In genomic region chr1:72871697-72872411, GRCm38 (mm10) we compare ENCODE assay signal across 8 mouse cellular contexts. TPM values are rescaled to one million over a fixed set of nuclear protein-coding genes. Genes with fewer than 3 reads are reported as not detected.
DNase-seq lines count a peak whose midpoint lies in the region; ATAC-seq and TF ChIP-seq lines count a peak whose summit lies in the region.

No protein-coding gene starts in this region.

- H3K27ac ChIP-seq in liver, adult 2 months (replicated peaks; ENCODE audit: insufficient read depth, low read depth, low read length): peak overlapping the region; percentile 30
- H3K27ac ChIP-seq in cerebellum, adult 2 months (ENCODE audit: insufficient read depth, low read length): peak overlapping the region; percentile 90
- peak overlapping the region; percentile 98 for H3K27ac ChIP-seq in layer of hippocampus, adult 2 months
- peak overlapping the region; percentile 86 for H3K27ac ChIP-seq in midbrain, embryonic 10.5 days (replicated peaks)
- H3K27ac ChIP-seq in stomach, embryonic 16.5 days (ENCODE audit: low read length): peak overlapping the region; percentile 84

- H3K4me3 ChIP-seq in liver, adult 2 months (ENCODE audit: insufficient read depth, low read depth, low read length): peak overlapping the region; percentile 4; the same call in 1 of the 2 replicates
- H3K4me3 ChIP-seq in cerebellum, adult 2 months (replicated peaks; ENCODE audit: insufficient read depth, low read depth, low read length): peak overlapping the region; percentile 94
- peak overlapping the region; percentile 66 for H3K4me3 ChIP-seq in layer of hippocampus, adult 2 months
- peak overlapping the region; percentile 77 for H3K4me3 ChIP-seq in midbrain, embryonic 10.5 days
- H3K4me3 ChIP-seq in stomach, embryonic 16.5 days (replicated peaks; ENCODE audit: low read length): peak overlapping the region; percentile 82

- 1% methylated on average over 34 of the region's 34 CpGs for WGBS in liver, adult 2 months
- WGBS in cerebellum, adult 2 months: under 1% methylated on average over 34 of the region's 34 CpGs
- WGBS in midbrain, embryonic 10.5 days: under 1% methylated on average over 34 of the region's 34 CpGs
- WGBS in stomach, embryonic 16.5 days: under 1% methylated on average over 34 of the region's 34 CpGs

- TF ChIP-seq POLR2A in liver, adult 2 months (IDR thresholded peaks at IDR 0.05; ENCODE audit: extremely low read depth, insufficient read depth, low read length): no peak
- peak; percentile 75 for TF ChIP-seq POLR2A in cerebellum, adult 2 months (IDR thresholded peaks at IDR 0.05; ENCODE audit: borderline replicate concordance, insufficient read depth, low read length)

- H3K79me2 ChIP-seq in liver, adult 2 months (ENCODE audit: control insufficient read depth, insufficient read depth, low read length): no peaks in the 10 kb centered on the region

- peaks cover 13% of the 10 kb centered on the region for H3K4me1 ChIP-seq in liver, adult 2 months (ENCODE audit: control insufficient read depth, insufficient read depth, low read length)
- peaks cover 11% of the 10 kb centered on the region for H3K4me1 ChIP-seq in cerebellum, adult 2 months (ENCODE audit: control insufficient read depth, insufficient read depth, low read length)
- H3K4me1 ChIP-seq in midbrain, embryonic 10.5 days: peaks cover 95% of the 10 kb centered on the region
- H3K4me1 ChIP-seq in stomach, embryonic 16.5 days (ENCODE audit: control insufficient read depth, insufficient read depth, low read length): peaks cover 23% of the 10 kb centered on the region

- peak; percentile 86 for DNase-seq in liver, adult 2 months (ENCODE audit: extremely low read depth, low read depth, low spot score)
- DNase-seq in liver: no peak
- DNase-seq in cerebellum, adult 2 months: peak; percentile 76 to 77
- DNase-seq in frontal cortex, postnatal 25 days (ENCODE audit: low spot score in 2 of 2): peak; percentile 39 to 40
- DNase-seq in layer of hippocampus, adult 2 months (ENCODE audit: low spot score in 2 of 2): peak in 1 of 2 experiments; percentile 61
- peak; percentile 55 for DNase-seq in midbrain, embryonic 10.5 days (ENCODE audit: low spot score)
- no peak for DNase-seq in spleen, adult 18-20 months

- no peak for TF ChIP-seq CTCF in liver, adult 2 months (IDR thresholded peaks at IDR 0.05; ENCODE audit: low read depth, low read length)
- TF ChIP-seq CTCF in cerebellum, adult 2 months (IDR thresholded peaks at IDR 0.05; ENCODE audit: borderline replicate concordance, insufficient read depth, low read depth, low read length): no peak
- TF ChIP-seq CTCF in layer of hippocampus, adult 2 months (conservative IDR thresholded peaks at IDR 0.05): no peak

- H3K36me3 ChIP-seq in liver, adult 2 months (ENCODE audit: control insufficient read depth, insufficient read depth, low read length): no peaks in the 10 kb centered on the region
- H3K36me3 ChIP-seq in midbrain, embryonic 10.5 days: 0 out of 2 replicates have a peak, but pooled peaks cover 2% of the 10 kb centered on the region
- H3K36me3 ChIP-seq in stomach, embryonic 16.5 days (ENCODE audit: control insufficient read depth, insufficient read depth, low read length): no peaks in the 10 kb centered on the region

- H3K9me3 ChIP-seq in midbrain, embryonic 10.5 days (replicated peaks): no peaks in the 10 kb centered on the region
- H3K9me3 ChIP-seq in stomach, embryonic 16.5 days (replicated peaks; ENCODE audit: control insufficient read depth, low read length): no peaks in the 10 kb centered on the region

- peak overlapping the region; percentile 36 for H3K9ac ChIP-seq in liver, adult 2 months (ENCODE audit: low read depth, low read length)
- peak overlapping the region; percentile 63 for H3K9ac ChIP-seq in stomach, embryonic 16.5 days (ENCODE audit: low read length)

- peak overlapping the region; percentile 94 for H3K4me2 ChIP-seq in stomach, embryonic 16.5 days (ENCODE audit: low read depth, low read length)

- H3K27me3 ChIP-seq in liver, adult 2 months (ENCODE audit: control insufficient read depth, insufficient read depth, low read length): peaks cover 4% of the 10 kb centered on the region; the same call in 1 of the 2 replicates
- no peaks in the 10 kb centered on the region for H3K27me3 ChIP-seq in cerebellum, adult 2 months (ENCODE audit: control insufficient read depth, insufficient read depth, low read length)
- H3K27me3 ChIP-seq in midbrain, embryonic 10.5 days (ENCODE audit: low read depth, poor library complexity, severe bottlenecking): peaks cover 59% of the 10 kb centered on the region
- no peaks in the 10 kb centered on the region; the same call in 1 of the 2 replicates for H3K27me3 ChIP-seq in stomach, embryonic 16.5 days (ENCODE audit: control insufficient read depth, insufficient read depth, low read length)

- ATAC-seq in stomach, embryonic 16.5 days (ENCODE audit: insufficient read depth, low FRiP score): no peak

RNA-seq across cellular contexts. Expression of gene Igfbp5, which starts 2.8 kb away (rescaled TPM):
- total RNA-seq in liver, adult 2 months (2014; rRNA removed): 2.2 and 3.0 TPM in 2 replicates
- 2.4 and 5.7 TPM in 2 replicates for polyA plus RNA-seq in liver, adult 2 months (2012; rRNA removed)
- polyA plus RNA-seq in cerebellum, adult 2 months (2012; rRNA removed): 63.0 and 81.6 TPM in 2 replicates
- 10 to 100 TPM; 72.5 to 79.3 TPM for total RNA-seq in layer of hippocampus, adult 2 months (2021)
- polyA plus RNA-seq in midbrain, embryonic 10.5 days (2016; fragmentation: Nextera tagmentation; extraction: Ambion mirVana): 48.2 and 49.9 TPM in 2 replicates
- polyA plus RNA-seq in stomach, embryonic 16.5 days (2015; fragmentation: Nextera tagmentation; extraction: Ambion mirVana): 122 and 123 TPM in 2 replicates

RNA-seq across cellular contexts. Expression of gene Igfbp2, which starts 47.6 kb away (rescaled TPM):
- 500 and 747 TPM in 2 replicates for total RNA-seq in liver, adult 2 months (2014; rRNA removed)
- 223 and 1,009 TPM in 2 replicates for polyA plus RNA-seq in liver, adult 2 months (2012; rRNA removed)
- 63.0 and 78.5 TPM in 2 replicates for polyA plus RNA-seq in cerebellum, adult 2 months (2012; rRNA removed)
- total RNA-seq in layer of hippocampus, adult 2 months (2021): 10 to 100 TPM; 43.6 to 44.2 TPM
- 585 and 600 TPM in 2 replicates for polyA plus RNA-seq in midbrain, embryonic 10.5 days (2016; fragmentation: Nextera tagmentation; extraction: Ambion mirVana)
- polyA plus RNA-seq in stomach, embryonic 16.5 days (2015; fragmentation: Nextera tagmentation; extraction: Ambion mirVana): 375 and 392 TPM in 2 replicates

Comparison
In these comparisons a context has a peak if more than half of its experiments do, and no peak if none do; other contexts are left out.
1. DNase-seq: peak in liver, adult 2 months (single experiment), cerebellum, adult 2 months (2 of 2), frontal cortex, postnatal 25 days (2 of 2) and midbrain, embryonic 10.5 days (single experiment); none in liver (single experiment) and spleen, adult 18-20 months (0 of 2).
2. H3K27ac ChIP-seq: peak in every context shown above with its lines; median percentile 98 in layer of hippocampus, adult 2 months; 90 in cerebellum, adult 2 months; 86 in midbrain, embryonic 10.5 days; 84 in stomach, embryonic 16.5 days; 30 in liver, adult 2 months.
3. H3K4me3 ChIP-seq: peak in every context shown above with its lines; median percentile 94 in cerebellum, adult 2 months; 82 in stomach, embryonic 16.5 days; 77 in midbrain, embryonic 10.5 days; 66 in layer of hippocampus, adult 2 months; 4 in liver, adult 2 months.